Mouse (Mus musculus): ENCODE results near the gene Abce1. TPM values are rescaled to one million over a fixed set of nuclear protein-coding genes. Genes with fewer than 3 reads are reported as not detected.
A peak's percentile ranks its signal among the peaks of the same experiment; 100 is the strongest.
"Not testable (repeated sequence)": the region's sequence is repeated elsewhere in the genome, so short reads cannot be mapped to it uniquely, and the experiment has no call there.

The Abce1 gene
- total and polyA plus RNA-seq, 2 experiments = 10.3 to 68.6 TPM

DNA sequence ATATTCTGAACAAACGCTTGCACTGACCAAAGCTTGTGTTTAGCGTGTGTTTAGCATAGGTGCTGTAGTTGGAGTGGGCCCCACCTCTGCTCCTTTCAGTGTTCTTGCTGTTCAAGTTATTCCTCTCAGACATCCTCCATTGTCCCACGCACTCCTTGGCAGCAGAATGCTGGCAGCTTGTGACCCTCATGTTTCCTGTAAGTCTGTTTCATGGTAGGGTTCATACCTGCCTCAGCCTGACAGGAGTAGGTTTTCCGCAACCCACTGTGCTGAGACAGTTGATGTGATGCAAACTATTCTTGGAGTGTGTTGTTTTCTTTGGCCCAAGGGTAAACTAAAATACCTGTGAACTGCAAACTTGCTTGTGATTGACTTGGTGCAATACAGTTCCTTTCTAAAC is 35.1 kb downstream of the Abce1 start:
- Histone ChIP-seq H3K27me3 (ENCODE audit: control insufficient read depth, insufficient read depth, low read length) (no peaks in the 10 kb centered on the region), H3K9ac (ENCODE audit: low read depth, low read length) (no peak overlapping the region), H3K4me3 (ENCODE audit: insufficient read depth, low read depth, low read length) (no peak overlapping the region), H3K27ac (replicated peaks; ENCODE audit: insufficient read depth, low read depth, low read length) (no peak overlapping the region), H3K79me2 (ENCODE audit: control insufficient read depth, insufficient read depth, low read length) (no peaks in the 10 kb centered on the region), H3K4me1 (ENCODE audit: control insufficient read depth, insufficient read depth, low read length) (0 out of 2 replicates have a peak, but pooled peaks cover 1% of the 10 kb centered on the region), H3K36me3 (ENCODE audit: control insufficient read depth, insufficient read depth, low read length) (peaks cover 30% of the 10 kb centered on the region)
- TF ChIP-seq POLR2A (IDR thresholded peaks at IDR 0.05; ENCODE audit: extremely low read depth, insufficient read depth, low read length) (no peak), CTCF (IDR thresholded peaks at IDR 0.05; ENCODE audit: low read depth, low read length) (no peak)
- DNase-seq (ENCODE audit: extremely low read depth, low read depth, low spot score) = no peak
- WGBS = 90% methylated on average over 4 of the region's 4 CpGs

- not testable (repeated sequence) for H3K9ac ChIP-seq (ENCODE audit: low read depth, low read length); DNase-seq (ENCODE audit: extremely low read depth, low read depth, low spot score); H3K4me1 ChIP-seq (ENCODE audit: control insufficient read depth, insufficient read depth, low read length); H3K27ac ChIP-seq (replicated peaks; ENCODE audit: insufficient read depth, low read depth, low read length); H3K27me3 ChIP-seq (ENCODE audit: control insufficient read depth, insufficient read depth, low read length); H3K4me3 ChIP-seq (ENCODE audit: insufficient read depth, low read depth, low read length); H3K79me2 ChIP-seq (ENCODE audit: control insufficient read depth, insufficient read depth, low read length)
- WGBS = 91% methylated on average over 4 of the region's 4 CpGs
- H3K36me3 ChIP-seq (ENCODE audit: control insufficient read depth, insufficient read depth, low read length) = peaks cover 65% of the 10 kb centered on the region
These were observed 52.8 kb downstream of the Abce1 start for GRCm38 (mm10) chr8:79658715-79659114.

DNA sequence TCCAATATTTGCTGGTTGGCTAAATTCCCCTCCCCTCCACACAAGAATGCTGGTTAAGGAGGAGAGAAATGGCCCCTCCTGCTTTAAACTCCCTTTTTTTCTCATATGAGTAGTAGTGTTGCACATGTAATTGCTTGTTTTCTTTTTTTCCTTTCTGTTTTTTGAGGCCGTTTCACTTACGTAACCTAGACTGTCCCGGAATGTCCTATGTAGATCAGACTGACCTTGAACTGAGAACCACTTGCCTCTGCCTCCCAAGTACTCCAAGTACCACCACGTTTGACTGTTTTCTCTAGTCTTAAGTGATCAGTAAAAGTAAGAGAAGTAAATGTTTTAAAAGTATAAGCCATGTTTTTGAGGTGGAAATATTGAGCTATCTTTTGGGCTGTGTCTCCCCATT is 57.8 kb downstream of the Abce1 start:
- peaks cover 39% of the 10 kb centered on the region for H3K36me3 ChIP-seq (ENCODE audit: control insufficient read depth, insufficient read depth, low read length)
- no peaks in the 10 kb centered on the region for H3K27me3 ChIP-seq (ENCODE audit: control insufficient read depth, insufficient read depth, low read length)
- H3K27ac ChIP-seq (replicated peaks; ENCODE audit: insufficient read depth, low read depth, low read length) = peak overlapping the region; percentile 19; the same call in 1 of the 2 replicates
- H3K4me3 ChIP-seq (ENCODE audit: insufficient read depth, low read depth, low read length) = no peak overlapping the region
- peaks cover 11% of the 10 kb centered on the region for H3K4me1 ChIP-seq (ENCODE audit: control insufficient read depth, insufficient read depth, low read length)
- TF ChIP-seq CTCF (IDR thresholded peaks at IDR 0.05; ENCODE audit: low read depth, low read length) (no peak), POLR2A (IDR thresholded peaks at IDR 0.05; ENCODE audit: extremely low read depth, insufficient read depth, low read length) (no peak)
- DNase-seq (ENCODE audit: extremely low read depth, low read depth, low spot score) = peak; percentile 68
- peaks cover 16% of the 10 kb centered on the region; the same call in 1 of the 2 replicates for H3K79me2 ChIP-seq (ENCODE audit: control insufficient read depth, insufficient read depth, low read length)
- H3K9ac ChIP-seq (ENCODE audit: low read depth, low read length) = no peak overlapping the region
- WGBS = 43% methylated on average over 4 of the region's 4 CpGs

- 56% methylated on average over 1 of the region's 1 CpGs for WGBS
- Histone ChIP-seq H3K79me2 (ENCODE audit: control insufficient read depth, insufficient read depth, low read length) (peaks cover 22% of the 10 kb centered on the region; the same call in 1 of the 2 replicates), H3K27ac (replicated peaks; ENCODE audit: insufficient read depth, low read depth, low read length) (no peak overlapping the region), H3K27me3 (ENCODE audit: control insufficient read depth, insufficient read depth, low read length) (no peaks in the 10 kb centered on the region), H3K9ac (ENCODE audit: low read depth, low read length) (no peak overlapping the region), H3K4me1 (ENCODE audit: control insufficient read depth, insufficient read depth, low read length) (peaks cover 11% of the 10 kb centered on the region), H3K4me3 (ENCODE audit: insufficient read depth, low read depth, low read length) (no peak overlapping the region), H3K36me3 (ENCODE audit: control insufficient read depth, insufficient read depth, low read length) (peaks cover 29% of the 10 kb centered on the region)
- TF ChIP-seq POLR2A (IDR thresholded peaks at IDR 0.05; ENCODE audit: extremely low read depth, insufficient read depth, low read length) = no peak
- TF ChIP-seq CTCF (IDR thresholded peaks at IDR 0.05; ENCODE audit: low read depth, low read length) = no peak
- DNase-seq (ENCODE audit: extremely low read depth, low read depth, low spot score) = no peak
These were observed 61.3 kb downstream of the Abce1 start for GRCm38 (mm10) chr8:79650158-79650814.

GRCm38 (mm10) chr8:79649569-79649968 is 62.0 kb downstream of the Abce1 start:
- Histone ChIP-seq H3K4me1 (ENCODE audit: control insufficient read depth, insufficient read depth, low read length) (peaks cover 9% of the 10 kb centered on the region), H3K27me3 (ENCODE audit: control insufficient read depth, insufficient read depth, low read length) (no peaks in the 10 kb centered on the region), H3K36me3 (ENCODE audit: control insufficient read depth, insufficient read depth, low read length) (peaks cover 24% of the 10 kb centered on the region), H3K79me2 (ENCODE audit: control insufficient read depth, insufficient read depth, low read length) (peaks cover 23% of the 10 kb centered on the region; the same call in 1 of the 2 replicates), H3K4me3 (ENCODE audit: insufficient read depth, low read depth, low read length) (no peak overlapping the region), H3K27ac (replicated peaks; ENCODE audit: insufficient read depth, low read depth, low read length) (no peak overlapping the region), H3K9ac (ENCODE audit: low read depth, low read length) (no peak overlapping the region)
- DNase-seq (ENCODE audit: extremely low read depth, low read depth, low spot score) = no peak
- WGBS = 97% methylated on average over 4 of the region's 4 CpGs
- TF ChIP-seq CTCF (IDR thresholded peaks at IDR 0.05; ENCODE audit: low read depth, low read length) = no peak
- TF ChIP-seq POLR2A (IDR thresholded peaks at IDR 0.05; ENCODE audit: extremely low read depth, insufficient read depth, low read length) = no peak

- Histone ChIP-seq H3K79me2 (ENCODE audit: control insufficient read depth, insufficient read depth, low read length) (peaks cover 29% of the 10 kb centered on the region; the same call in 1 of the 2 replicates), H3K4me3 (ENCODE audit: insufficient read depth, low read depth, low read length) (peak overlapping the region; percentile 11; the same call in 1 of the 2 replicates), H3K27ac (replicated peaks; ENCODE audit: insufficient read depth, low read depth, low read length) (no peak overlapping the region), H3K27me3 (ENCODE audit: control insufficient read depth, insufficient read depth, low read length) (no peaks in the 10 kb centered on the region), H3K36me3 (ENCODE audit: control insufficient read depth, insufficient read depth, low read length) (peaks cover 15% of the 10 kb centered on the region), H3K9ac (ENCODE audit: low read depth, low read length) (no peak overlapping the region), H3K4me1 (ENCODE audit: control insufficient read depth, insufficient read depth, low read length) (peaks cover 11% of the 10 kb centered on the region)
- 28% methylated on average over 1 of the region's 1 CpGs for WGBS
- TF ChIP-seq POLR2A (IDR thresholded peaks at IDR 0.05; ENCODE audit: extremely low read depth, insufficient read depth, low read length) = no peak
- no peak for TF ChIP-seq CTCF (IDR thresholded peaks at IDR 0.05; ENCODE audit: low read depth, low read length)
- no peak for DNase-seq (ENCODE audit: extremely low read depth, low read depth, low spot score)
These were observed 70.4 kb downstream of the Abce1 start for GRCm38 (mm10) chr8:79641119-79641518.

Data from liver, adult 2 months (tissue).